Mouse (Mus musculus): ENCODE results near the gene Tmco5. TPM values are rescaled to one million over a fixed set of nuclear protein-coding genes. Genes with fewer than 3 reads are reported as not detected.
A peak's percentile ranks its signal among the peaks of the same experiment; 100 is the strongest.
"Not testable (repeated sequence)": the region's sequence is repeated elsewhere in the genome, so short reads cannot be mapped to it uniquely, and the experiment has no call there.

The Tmco5 gene
- total RNA-seq, 2 experiments from 2014 or later, result 3.5 to 4.1 TPM

DNA sequence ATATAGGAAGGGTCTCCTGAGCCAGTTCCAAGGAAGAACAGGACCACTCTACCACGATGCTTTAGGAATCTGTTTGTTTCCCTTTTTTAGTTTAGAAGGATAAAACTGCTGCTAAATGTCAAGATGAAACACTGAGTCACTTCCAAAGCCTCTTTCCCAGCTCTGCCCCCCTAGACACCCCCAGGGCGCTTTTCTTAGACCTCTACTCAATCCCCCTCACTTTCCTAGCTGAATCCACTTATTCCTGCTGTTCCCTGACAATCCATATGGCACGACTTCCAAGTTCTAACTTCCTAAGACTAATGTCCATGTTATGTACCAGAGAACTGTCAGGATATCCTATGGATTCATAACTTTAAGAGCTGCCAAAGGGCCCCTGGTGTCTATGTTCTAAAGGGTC lies 40.1 kb downstream of the Tmco5 start:
- intact Hi-C loops (cut with DNase I), result loop anchor here (1.0 kb wide), 1 partner anchor 100 kb away; no protein-coding TSS in a partner anchor
- peak in 1 of 2 experiments; percentile 68 for DNase-seq (ENCODE audit: low spot score in 2 of 2)

DNA sequence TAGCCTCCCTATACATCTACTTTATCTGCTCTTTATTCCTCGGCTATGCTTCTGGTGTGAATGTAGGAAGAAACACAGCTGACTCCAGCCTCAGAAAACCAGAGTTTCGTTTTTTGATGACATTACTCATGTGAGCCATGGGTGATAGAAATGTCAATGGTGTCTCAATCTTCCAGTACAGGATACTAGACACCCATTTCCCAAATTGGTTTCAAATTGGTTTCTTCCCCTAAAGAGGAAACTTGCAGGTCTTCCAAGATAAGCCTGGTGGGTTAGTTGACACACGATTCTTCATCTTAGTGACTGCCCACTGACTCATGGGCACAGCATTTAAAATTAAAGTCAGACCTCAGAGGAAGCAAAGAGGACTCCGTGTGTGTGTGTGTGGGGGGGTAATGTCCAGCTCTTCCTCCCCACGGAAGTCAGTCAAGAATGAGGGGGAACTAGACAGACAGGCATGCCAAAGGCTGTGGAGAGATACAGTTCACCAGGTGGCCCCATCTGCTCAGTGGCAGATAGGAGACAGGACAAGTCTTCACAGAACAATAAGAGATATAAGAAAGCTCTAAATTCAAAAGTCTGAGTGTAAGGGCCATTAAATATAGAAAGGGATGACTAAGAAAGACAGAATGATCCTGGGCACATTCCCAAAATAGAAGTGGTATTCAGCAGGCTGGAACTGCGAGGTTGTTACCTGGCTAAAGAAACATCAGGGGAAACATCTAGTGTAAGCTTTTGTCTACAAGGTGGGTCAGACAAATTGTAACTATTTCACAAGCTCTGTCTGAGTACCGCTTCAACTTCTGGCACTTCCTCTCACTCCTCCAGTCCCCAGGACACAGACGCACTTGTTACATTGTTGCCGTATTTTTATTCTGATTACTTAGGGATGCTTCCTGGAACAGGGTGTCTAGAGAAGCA lies 44.3 kb downstream of the Tmco5 start:
- intact Hi-C loops (cut with DNase I), result loop anchor here (1.0 to 2.0 kb wide), 2 partner anchors 37 to 52 kb away; no protein-coding TSS in a partner anchor
- DNase-seq (ENCODE audit: low spot score in 2 of 2), result peak in 1 of 2 experiments; percentile 55

DNA sequence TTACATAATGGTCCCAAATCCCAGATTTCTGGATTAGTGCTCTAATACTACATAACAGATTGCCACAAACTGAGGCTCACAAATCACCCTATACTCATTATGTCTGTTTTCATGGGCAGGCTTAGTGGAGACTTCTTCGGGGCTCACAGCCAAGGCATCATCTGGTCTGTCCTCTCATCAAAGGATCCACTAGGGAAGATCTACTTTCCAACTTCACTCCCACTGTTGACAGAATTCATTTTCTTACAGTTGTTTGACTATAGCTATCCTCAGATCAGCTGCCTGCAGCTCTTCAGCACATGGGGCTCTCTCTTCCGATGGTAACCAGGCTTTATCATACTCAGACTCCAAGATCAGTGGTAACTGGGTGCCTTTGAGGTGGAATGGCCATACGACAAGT lies 45.2 kb downstream of the Tmco5 start:
- peak in 1 of 2 experiments; percentile 75 for DNase-seq (ENCODE audit: low spot score in 2 of 2)
- intact Hi-C loops (cut with DNase I), result loop anchor here (1.0 to 2.0 kb wide), 2 partner anchors 37 to 51 kb away; no protein-coding TSS in a partner anchor

DNA sequence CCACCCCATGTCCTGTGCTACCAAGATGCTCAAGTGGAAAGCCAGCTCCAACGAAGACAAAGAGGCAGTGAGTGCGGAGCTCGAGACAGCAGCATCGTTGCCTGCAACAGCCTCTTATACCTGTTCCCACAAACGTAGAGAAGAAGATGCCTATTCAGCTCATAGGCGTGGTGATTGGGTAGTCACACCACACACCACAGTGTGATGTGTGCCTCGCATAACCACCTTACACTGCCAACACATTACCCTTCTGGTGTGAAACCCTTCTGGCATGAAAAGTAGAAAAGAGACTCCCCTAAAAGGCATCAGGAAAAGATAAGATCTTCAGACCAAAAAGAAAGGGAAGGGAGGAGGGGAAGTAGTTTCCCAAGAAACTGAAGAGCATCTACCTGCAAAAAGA lies 45.8 kb downstream of the Tmco5 start:
- intact Hi-C loops (cut with DNase I), result no loop called here
- no peak for DNase-seq (ENCODE audit: low spot score in 2 of 2)

DNA sequence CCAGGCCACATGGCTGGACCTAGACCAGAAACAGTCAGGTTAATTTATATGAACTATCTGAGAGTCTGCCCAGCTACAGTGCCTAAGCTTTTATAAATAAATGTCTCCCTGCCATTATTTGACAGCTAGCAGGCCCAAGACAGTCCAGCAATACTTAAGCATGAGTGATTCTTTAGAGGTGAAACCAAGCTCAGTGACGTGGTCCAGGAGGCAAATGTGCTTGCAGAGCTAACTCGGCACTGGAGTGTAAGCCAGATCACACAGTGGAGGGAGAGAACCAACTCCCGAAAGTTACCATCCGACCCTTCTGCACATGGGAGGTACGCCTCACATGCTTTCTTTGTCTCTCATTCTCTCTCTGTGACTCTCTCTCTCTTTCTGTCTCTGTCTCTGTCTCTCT lies 46.7 kb downstream of the Tmco5 start:
- intact Hi-C loops (cut with DNase I), result no loop called here
- DNase-seq (ENCODE audit: low spot score in 2 of 2), result no peak

DNA sequence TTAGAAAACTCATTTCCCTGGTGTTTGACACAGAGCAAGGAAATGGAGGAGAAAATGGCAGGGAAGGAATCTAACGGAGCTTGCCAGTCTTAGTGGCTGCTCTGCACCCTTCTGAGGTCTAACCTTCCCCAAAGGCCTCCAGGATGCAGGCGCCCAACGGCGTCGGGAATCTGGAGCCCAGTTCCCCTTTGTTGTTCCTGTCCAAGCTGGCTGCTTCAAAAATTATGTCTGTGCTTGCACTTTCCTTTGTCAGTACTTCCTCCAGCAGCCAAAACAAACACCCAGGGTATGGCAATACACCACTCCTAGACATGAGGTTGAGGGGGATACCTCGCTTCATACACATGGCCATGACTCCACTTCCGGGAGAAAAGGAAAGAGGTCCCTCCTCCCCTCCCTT lies 53.7 kb downstream of the Tmco5 start:
- DNase-seq (ENCODE audit: low spot score in 2 of 2), result no peak
- intact Hi-C loops (cut with DNase I), result no loop called here

DNA sequence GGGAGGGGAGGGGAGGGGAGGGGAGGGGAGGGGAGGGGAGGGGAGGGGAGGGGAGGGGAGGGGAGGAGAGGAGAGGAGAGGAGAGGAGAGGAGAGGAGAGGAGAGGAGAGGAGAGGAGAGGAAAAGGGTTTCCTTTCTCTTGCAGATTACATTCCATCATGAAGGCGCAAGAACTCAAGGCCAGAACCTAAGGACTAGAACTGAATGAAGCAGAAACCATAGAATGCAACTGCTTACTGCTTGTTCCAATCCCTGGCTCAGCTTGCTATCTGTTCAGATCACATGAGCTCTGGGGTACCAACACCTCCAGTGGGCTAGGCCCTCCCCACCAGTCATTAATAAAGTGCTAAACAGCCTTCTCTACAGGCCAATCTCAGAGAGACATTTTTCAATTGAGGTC lies 55.7 kb downstream of the Tmco5 start:
- DNase-seq (ENCODE audit: low spot score in 2 of 2); intact Hi-C loops (cut with DNase I): not testable (repeated sequence)

DNA sequence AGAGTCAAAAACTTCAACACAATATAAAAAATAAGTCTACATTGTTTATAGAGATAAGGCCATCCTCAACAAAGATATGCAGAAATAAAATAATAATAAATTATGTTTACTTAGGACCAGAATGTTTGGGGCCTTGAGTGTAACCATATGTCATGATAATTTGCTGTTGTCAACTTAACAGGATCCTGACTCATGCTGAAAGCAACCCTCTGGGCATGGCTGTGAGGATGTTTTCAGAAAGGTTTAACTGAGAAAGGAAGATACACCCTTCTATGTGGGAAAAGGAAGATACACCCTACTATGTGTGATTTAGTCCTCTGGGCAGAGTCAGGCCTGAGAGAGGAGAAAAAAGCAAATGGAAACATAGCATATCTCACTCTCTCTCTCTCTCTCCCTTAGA lies 56.3 kb downstream of the Tmco5 start:
- intact Hi-C loops (cut with DNase I), result no loop called here
- no peak for DNase-seq (ENCODE audit: low spot score in 2 of 2)

DNA sequence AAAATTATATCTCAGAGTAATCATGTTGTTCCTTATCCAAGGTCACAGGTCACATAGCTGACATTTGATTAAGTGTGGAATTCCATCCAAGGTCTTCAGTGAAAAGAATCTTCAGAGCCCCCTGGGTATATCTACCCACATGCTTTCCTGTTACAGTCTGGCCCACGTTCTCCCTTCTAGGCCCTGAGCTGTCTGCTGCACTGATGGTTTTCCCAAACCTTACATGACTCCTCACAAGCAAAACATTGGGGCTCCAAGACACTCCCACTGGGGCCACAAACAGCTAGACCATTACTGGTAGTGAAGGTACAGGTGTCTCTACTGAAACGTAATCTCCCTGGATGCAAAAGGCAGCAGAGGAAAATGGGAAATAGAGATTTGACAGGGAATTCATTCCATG lies 57.9 kb downstream of the Tmco5 start:
- DNase-seq (ENCODE audit: low spot score in 2 of 2), result no peak
- intact Hi-C loops (cut with DNase I), result no loop called here

DNA sequence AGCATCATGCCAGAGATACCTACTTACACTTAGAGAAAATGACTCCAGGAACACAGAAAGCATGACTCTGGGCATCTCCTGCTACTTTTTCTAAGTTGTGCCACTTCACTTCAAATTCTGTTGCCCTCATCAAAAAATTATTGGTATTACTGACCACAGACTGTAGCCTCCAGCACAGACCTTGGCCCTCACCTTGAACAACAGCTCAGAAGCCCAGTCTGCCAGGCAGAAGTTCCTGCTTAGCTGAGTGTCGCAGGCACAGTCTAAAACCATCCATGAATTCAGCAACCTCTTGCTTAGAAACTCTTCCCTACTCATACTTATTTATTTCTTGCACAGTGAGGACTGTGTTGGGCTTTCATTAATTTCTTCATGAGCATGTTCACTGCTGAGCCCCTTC lies 58.7 kb downstream of the Tmco5 start:
- intact Hi-C loops (cut with DNase I), result no loop called here
- no peak for DNase-seq (ENCODE audit: low spot score in 2 of 2)

DNA sequence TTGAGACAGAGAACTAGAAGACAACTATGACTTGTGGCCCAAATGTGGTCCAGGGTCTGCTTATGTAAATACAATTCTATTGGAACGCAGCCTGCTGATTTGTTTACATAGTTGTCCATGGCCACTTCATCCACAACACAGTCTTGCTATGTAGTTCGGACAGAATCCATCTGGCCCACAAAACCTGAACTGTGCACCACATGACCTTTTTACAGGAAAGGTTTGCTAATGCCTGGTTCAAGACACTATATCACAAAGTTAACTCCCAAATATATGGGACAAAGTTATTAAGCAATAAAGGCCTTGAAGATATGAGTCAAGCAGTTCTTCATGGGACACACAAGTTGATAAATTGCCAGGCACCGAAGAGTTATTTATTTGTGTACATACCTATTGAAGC lies 63.3 kb downstream of the Tmco5 start:
- intact Hi-C loops (cut with DNase I), result no loop called here
- no peak for DNase-seq (ENCODE audit: low spot score in 2 of 2)

Other genes with a start within 250 kb of the Tmco5 start
- gene Spred1, start 242.7 kb downstream of the Tmco5 start, total RNA-seq (2021), result 100 to 1,000 TPM; 142 to 168 TPM